Mouse (Mus musculus) forebrain, embryonic 14.5 days (tissue): ENCODE data around the gene Sestd1. TPM values are rescaled to one million over a fixed set of nuclear protein-coding genes. Genes with fewer than 3 reads are reported as not detected.

Experiments
- ATAC-seq: fragments of 200-750 bp; cut with Nextera tagmentation; 2 replicates; pipeline ENCODE4 v1.8.0; 2017; ENCODE audit warnings: mild to moderate bottlenecking, moderate library complexity
- DNase-seq: peaks from one replicate; pipeline ENCODE4 v3.0.0-alpha.2; 2015; ENCODE audit warnings: low spot score
- H3K27ac ChIP-seq: fragments of 300-500 bp; sonication (generic); 2 replicates; pipeline ENCODE4 v1.5.1; 2014; ENCODE audit warnings: low read depth, mild to moderate bottlenecking, control low read depth, low read length, moderate library complexity
- H3K27me3 ChIP-seq: fragments of 300-500 bp; sonication (generic); replicated peaks from 2 replicates; pipeline ENCODE4 v1.6.1; 2014; ENCODE audit warnings: low read length, control low read depth, mixed read lengths; ENCODE audit not compliant: control insufficient read depth, insufficient read depth
- H3K36me3 ChIP-seq: fragments of 300-500 bp; sonication (generic); 2 replicates; pipeline ENCODE4 v1.6.1; 2014; ENCODE audit warnings: low read length, control low read depth; ENCODE audit not compliant: control insufficient read depth, insufficient read depth
- H3K4me1 ChIP-seq: fragments of 300-500 bp; sonication (generic); 2 replicates; pipeline ENCODE4 v1.6.1; 2014; ENCODE audit warnings: antibody characterized with exemption, low read length, control low read depth; ENCODE audit not compliant: control insufficient read depth, insufficient read depth
- H3K4me2 ChIP-seq: fragments of 300-500 bp; sonication (generic); 2 replicates; pipeline ENCODE4 v1.6.1; 2014; ENCODE audit warnings: mild to moderate bottlenecking, control low read depth, low read length
- H3K4me3 ChIP-seq: fragments of 300-500 bp; sonication (generic); 2 replicates; pipeline ENCODE4 v1.5.1; 2014; ENCODE audit warnings: low read depth, low read length, control low read depth
- H3K9ac ChIP-seq: fragments of 300-500 bp; sonication (generic); 2 replicates; pipeline ENCODE4 v1.6.1; 2014; ENCODE audit warnings: mild to moderate bottlenecking, low read length, control low read depth, moderate library complexity
- H3K9me3 ChIP-seq: fragments of 300-500 bp; sonication (generic); replicated peaks from 2 replicates; pipeline ENCODE4 v1.6.1; 2016; ENCODE audit warnings: low read length, control low read depth, mixed read lengths; ENCODE audit not compliant: control insufficient read depth
- WGBS: fragments of 180-500 bp; shearing (Covaris S2); extraction: QIAGEN DNeasy Blood & Tissue Kit; methylation state at CpG from one replicate; pipeline ENCODE4 v1.1.7; 2014; 5-methylcytosine and 5-hydroxymethylcytosine counted together
- polyA plus RNA-seq: library from polyadenylated mRNA; unstranded; fragments of >200 nt; fragmentation: Nextera tagmentation; extraction: Ambion mirVana; gene quantifications from 2 replicates; pipeline ENCODE4 v1.2.1, GENCODE M21; 2014

Sestd1 gene
- polyA plus RNA-seq, 1 experiment from 2014 or later = 32.3 TPM

DNA sequence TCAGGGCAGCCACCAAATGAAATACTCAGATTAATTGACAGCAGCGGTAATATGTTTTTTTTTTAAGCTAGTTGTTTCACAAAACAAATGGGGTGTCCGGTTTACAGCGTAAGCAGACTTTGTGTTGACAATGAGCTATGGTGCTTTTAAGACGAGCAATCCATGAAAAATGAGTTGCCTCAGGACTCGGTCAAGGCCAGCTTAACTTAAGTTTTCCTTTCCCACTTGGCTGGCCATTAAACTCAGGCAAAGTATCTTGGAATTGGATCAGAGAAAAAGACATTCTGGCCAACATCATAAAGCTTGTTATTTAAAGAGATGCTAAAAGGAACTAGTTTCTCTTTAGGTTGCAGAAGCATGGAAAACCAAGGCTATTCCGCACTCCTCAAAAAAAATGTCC is 136.9 kb downstream of the Sestd1 start:
- WGBS = 77% methylated on average over 6 of the region's 6 CpGs
- H3K9me3 ChIP-seq = no peaks in the 10 kb centered on the region
- no peaks in the 10 kb centered on the region for H3K27me3 ChIP-seq
- no peak overlapping the region for H3K4me3 ChIP-seq
- no peaks in the 10 kb centered on the region for H3K36me3 ChIP-seq
- no peak for ATAC-seq
- H3K27ac ChIP-seq = no peak overlapping the region
- H3K9ac ChIP-seq = no peak overlapping the region
- H3K4me2 ChIP-seq = no peak overlapping the region
- no peak for DNase-seq
- H3K4me1 ChIP-seq = peaks cover 4% of the 10 kb centered on the region; the same call in 1 of the 2 replicates

DNA sequence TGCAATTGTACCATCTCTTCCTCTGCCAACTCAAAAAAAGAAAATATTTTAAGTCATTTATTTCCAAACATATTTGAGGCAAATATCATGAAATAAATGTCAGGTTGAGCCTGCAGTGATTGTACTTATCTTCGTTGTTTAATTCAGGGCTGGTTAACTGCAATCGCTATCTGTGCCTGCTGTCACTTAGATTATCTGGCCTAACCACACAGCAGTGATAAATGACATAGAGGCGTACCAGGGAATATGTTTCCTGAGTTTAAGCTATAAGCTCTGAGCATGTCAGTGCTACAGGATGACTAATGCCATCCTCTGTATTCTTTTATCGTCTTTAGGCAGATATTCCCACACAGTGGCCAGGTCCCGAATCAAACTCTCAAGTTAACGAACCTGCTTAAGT is 141.5 kb downstream of the Sestd1 start:
- Histone ChIP-seq H3K36me3 (no peaks in the 10 kb centered on the region), H3K27ac (no peak overlapping the region), H3K9me3 (no peaks in the 10 kb centered on the region), H3K4me3 (no peak overlapping the region), H3K9ac (no peak overlapping the region), H3K4me1 (no peaks in the 10 kb centered on the region), H3K27me3 (no peaks in the 10 kb centered on the region), H3K4me2 (no peak overlapping the region)
- no peak for DNase-seq
- ATAC-seq = no peak
- WGBS = 91% methylated on average over 6 of the region's 6 CpGs

DNA sequence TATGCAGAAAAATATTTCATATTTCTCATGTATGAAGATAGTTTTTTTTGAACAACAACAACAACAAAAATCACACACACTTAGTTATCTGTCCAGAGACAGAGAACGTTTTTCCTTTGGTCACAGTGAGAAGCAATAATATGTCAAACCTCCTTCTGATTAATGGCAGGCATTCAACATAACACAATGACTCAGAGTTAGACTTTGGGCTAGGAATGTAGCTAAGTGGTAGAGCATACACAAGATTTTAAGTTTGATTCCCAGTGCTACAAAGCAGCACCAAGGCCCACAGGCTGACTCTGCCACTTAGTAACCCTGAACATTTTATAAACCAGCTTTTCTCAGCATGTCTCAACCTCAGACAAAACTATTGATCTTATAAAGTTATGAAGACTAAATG is 145.5 kb downstream of the Sestd1 start:
- H3K4me1 ChIP-seq = no peaks in the 10 kb centered on the region
- H3K4me2 ChIP-seq = no peak overlapping the region
- 77% methylated on average over 1 of the region's 1 CpGs for WGBS
- no peak overlapping the region for H3K4me3 ChIP-seq
- no peak overlapping the region for H3K27ac ChIP-seq
- no peak for ATAC-seq
- no peaks in the 10 kb centered on the region for H3K36me3 ChIP-seq
- no peak overlapping the region for H3K9ac ChIP-seq
- H3K27me3 ChIP-seq = no peaks in the 10 kb centered on the region
- DNase-seq = no peak
- H3K9me3 ChIP-seq = no peaks in the 10 kb centered on the region

DNA sequence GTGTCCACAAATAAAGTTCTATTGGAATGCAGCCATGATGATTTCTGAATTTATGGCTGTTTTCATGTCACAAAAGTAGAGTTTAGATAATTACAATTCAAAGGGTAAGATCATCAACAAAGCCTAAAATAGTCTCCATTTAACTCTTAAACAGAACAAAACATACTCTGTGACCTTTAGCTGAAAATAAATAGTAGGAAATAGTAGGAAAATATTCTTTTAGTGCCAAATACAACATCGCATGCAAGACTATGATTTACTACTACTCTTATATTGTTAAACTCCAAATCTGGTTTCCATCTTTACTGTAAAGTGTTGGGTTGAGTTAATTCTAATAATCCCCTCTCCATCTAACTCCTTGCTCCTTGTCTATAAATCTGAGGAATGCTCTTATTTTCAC is 147.0 kb downstream of the Sestd1 start:
- Histone ChIP-seq H3K4me3 (no peak overlapping the region), H3K27ac (no peak overlapping the region), H3K9ac (no peak overlapping the region), H3K27me3 (no peaks in the 10 kb centered on the region), H3K4me1 (no peaks in the 10 kb centered on the region), H3K9me3 (no peaks in the 10 kb centered on the region), H3K36me3 (no peaks in the 10 kb centered on the region), H3K4me2 (no peak overlapping the region)
- ATAC-seq = no peak
- 95% methylated on average over 1 of the region's 1 CpGs for WGBS
- no peak for DNase-seq

Other genes starting within 250 kb of the Sestd1 start
- gene Ccdc141, start 110.0 kb downstream of the Sestd1 start, polyA plus RNA-seq = 4.3 and 5.1 TPM in 2 replicates